Mouse (Mus musculus): ENCODE measurements around the gene Bcat1. TPM values are rescaled to one million over a fixed set of nuclear protein-coding genes. Genes with fewer than 3 reads are reported as not detected.

The Bcat1 gene
- polyA plus RNA-seq, 1 experiment from 2014 or later = 54.7 TPM

DNA sequence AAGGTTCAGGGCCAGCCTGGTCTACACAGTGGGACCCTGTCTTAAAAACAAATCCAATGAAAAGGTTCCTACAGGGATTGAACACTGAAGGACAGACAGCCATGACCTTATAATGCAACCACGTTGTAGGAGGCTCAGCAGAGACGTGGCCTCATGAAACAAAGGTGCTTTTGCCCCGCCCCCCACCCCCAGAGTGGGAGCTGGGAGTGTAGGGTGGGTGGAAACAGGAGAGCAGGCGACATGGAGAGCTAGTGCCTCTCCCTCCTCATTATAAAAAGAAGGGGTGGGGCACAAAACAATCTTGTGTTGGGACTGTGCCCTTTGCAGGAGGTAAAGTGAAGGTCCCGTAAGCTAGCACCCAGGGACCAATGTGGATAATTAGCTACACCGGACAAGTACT is 74.5 kb downstream of the Bcat1 start:
- Histone ChIP-seq H3K27me3 (ENCODE audit: control insufficient read depth, insufficient read depth, low read length) (no peaks in the 10 kb centered on the region), H3K4me1 (ENCODE audit: control insufficient read depth, insufficient read depth, low read length) (no peaks in the 10 kb centered on the region), H3K4me2 (ENCODE audit: low read depth, severe bottlenecking) (no peak overlapping the region), H3K4me3 (ENCODE audit: low read depth, low read length) (no peak overlapping the region), H3K9me3 (ENCODE audit: control insufficient read depth, low read length) (no peaks in the 10 kb centered on the region), H3K9ac (ENCODE audit: low read length) (no peak overlapping the region), H3K36me3 (ENCODE audit: control insufficient read depth, insufficient read depth, low read length) (no peaks in the 10 kb centered on the region), H3K27ac (replicated peaks; ENCODE audit: low read depth, low read length) (no peak overlapping the region)
- DNase-seq (ENCODE audit: low spot score) = no peak
- no peak for ATAC-seq (ENCODE audit: insufficient number of reproducible peaks, low FRiP score, low TSS enrichment, low read depth)
- WGBS = 71% methylated on average over 6 of the region's 6 CpGs

- H3K36me3 ChIP-seq (ENCODE audit: control insufficient read depth, insufficient read depth, low read length) = no peaks in the 10 kb centered on the region
- H3K4me1 ChIP-seq (ENCODE audit: control insufficient read depth, insufficient read depth, low read length) = no peaks in the 10 kb centered on the region
- no peaks in the 10 kb centered on the region for H3K9me3 ChIP-seq (ENCODE audit: control insufficient read depth, low read length)
- H3K27me3 ChIP-seq (ENCODE audit: control insufficient read depth, insufficient read depth, low read length) = no peaks in the 10 kb centered on the region
- no peak overlapping the region for H3K27ac ChIP-seq (replicated peaks; ENCODE audit: low read depth, low read length)
- no peak overlapping the region for H3K4me2 ChIP-seq (ENCODE audit: low read depth, severe bottlenecking)
- H3K4me3 ChIP-seq (ENCODE audit: low read depth, low read length) = no peak overlapping the region
- no peak overlapping the region for H3K9ac ChIP-seq (ENCODE audit: low read length)
- ATAC-seq (ENCODE audit: insufficient number of reproducible peaks, low FRiP score, low TSS enrichment, low read depth) = no peak
- 94% methylated on average over 3 of the region's 3 CpGs for WGBS
- DNase-seq (ENCODE audit: low spot score) = no peak
Observed at GRCm38 (mm10) chr6:144997229-144997628, 78.8 kb downstream of the Bcat1 start.

DNA sequence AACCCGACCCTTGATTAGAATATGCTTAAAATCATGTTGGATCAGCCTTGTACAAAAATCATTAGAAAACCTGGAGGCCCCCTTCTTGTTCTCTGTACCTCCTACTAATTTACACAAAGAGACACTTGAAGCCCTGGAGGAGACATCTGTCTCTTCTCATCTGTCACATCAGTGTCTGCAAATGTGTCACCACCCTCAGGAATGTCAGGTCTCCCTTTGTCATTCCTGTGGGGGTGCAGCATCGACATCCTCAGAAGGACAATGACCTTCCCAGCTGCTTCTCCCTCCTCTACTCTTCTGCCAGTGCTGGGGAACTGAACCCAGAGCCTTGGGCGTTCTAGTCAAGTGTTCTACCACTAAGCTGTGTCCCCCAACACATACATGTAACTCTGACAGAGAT is 83.9 kb downstream of the Bcat1 start:
- 59% methylated on average over 3 of the region's 3 CpGs for WGBS
- Histone ChIP-seq H3K9ac (ENCODE audit: low read length) (no peak overlapping the region), H3K36me3 (ENCODE audit: control insufficient read depth, insufficient read depth, low read length) (no peaks in the 10 kb centered on the region), H3K27me3 (ENCODE audit: control insufficient read depth, insufficient read depth, low read length) (no peaks in the 10 kb centered on the region), H3K9me3 (ENCODE audit: control insufficient read depth, low read length) (no peaks in the 10 kb centered on the region), H3K4me3 (ENCODE audit: low read depth, low read length) (no peak overlapping the region), H3K4me2 (ENCODE audit: low read depth, severe bottlenecking) (no peak overlapping the region), H3K4me1 (ENCODE audit: control insufficient read depth, insufficient read depth, low read length) (no peaks in the 10 kb centered on the region), H3K27ac (replicated peaks; ENCODE audit: low read depth, low read length) (no peak overlapping the region)
- no peak for DNase-seq (ENCODE audit: low spot score)
- ATAC-seq (ENCODE audit: insufficient number of reproducible peaks, low FRiP score, low TSS enrichment, low read depth) = no peak

- no peaks in the 10 kb centered on the region for H3K9me3 ChIP-seq (ENCODE audit: control insufficient read depth, low read length)
- DNase-seq (ENCODE audit: low spot score) = no peak
- H3K27me3 ChIP-seq (ENCODE audit: control insufficient read depth, insufficient read depth, low read length) = no peaks in the 10 kb centered on the region
- H3K4me2 ChIP-seq (ENCODE audit: low read depth, severe bottlenecking) = no peak overlapping the region
- H3K4me3 ChIP-seq (ENCODE audit: low read depth, low read length) = no peak overlapping the region
- no peak overlapping the region for H3K27ac ChIP-seq (replicated peaks; ENCODE audit: low read depth, low read length)
- H3K4me1 ChIP-seq (ENCODE audit: control insufficient read depth, insufficient read depth, low read length) = no peaks in the 10 kb centered on the region
- ATAC-seq (ENCODE audit: insufficient number of reproducible peaks, low FRiP score, low TSS enrichment, low read depth) = no peak
- no peaks in the 10 kb centered on the region for H3K36me3 ChIP-seq (ENCODE audit: control insufficient read depth, insufficient read depth, low read length)
- 94% methylated on average over 4 of the region's 4 CpGs for WGBS
- H3K9ac ChIP-seq (ENCODE audit: low read length) = no peak overlapping the region
Observed at GRCm38 (mm10) chr6:144989193-144989592, 86.8 kb downstream of the Bcat1 start.

DNA sequence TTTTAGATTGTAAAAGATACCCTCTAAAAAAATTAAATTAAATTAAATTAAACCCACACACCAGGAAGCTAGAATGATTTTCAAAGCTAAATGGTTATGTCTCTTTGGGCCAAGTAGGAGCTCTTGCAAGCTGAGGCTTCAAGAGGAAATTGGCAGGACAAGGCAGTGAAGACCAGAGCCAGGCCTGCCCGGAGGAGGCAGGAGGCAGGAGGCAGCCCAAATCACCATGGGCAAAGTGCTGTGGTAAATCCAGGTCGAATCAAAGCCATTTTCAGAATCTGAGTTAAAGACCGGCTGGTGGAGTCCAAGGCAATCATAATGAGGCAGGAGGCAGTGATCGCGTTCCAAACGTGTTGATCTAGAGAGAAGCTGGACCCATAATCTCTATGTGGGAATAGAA is 88.3 kb downstream of the Bcat1 start:
- Histone ChIP-seq H3K4me1 (ENCODE audit: control insufficient read depth, insufficient read depth, low read length) (no peaks in the 10 kb centered on the region), H3K9ac (ENCODE audit: low read length) (no peak overlapping the region), H3K4me3 (ENCODE audit: low read depth, low read length) (no peak overlapping the region), H3K9me3 (ENCODE audit: control insufficient read depth, low read length) (no peaks in the 10 kb centered on the region), H3K27me3 (ENCODE audit: control insufficient read depth, insufficient read depth, low read length) (no peaks in the 10 kb centered on the region), H3K36me3 (ENCODE audit: control insufficient read depth, insufficient read depth, low read length) (no peaks in the 10 kb centered on the region), H3K27ac (replicated peaks; ENCODE audit: low read depth, low read length) (no peak overlapping the region), H3K4me2 (ENCODE audit: low read depth, severe bottlenecking) (no peak overlapping the region)
- 90% methylated on average over 6 of the region's 6 CpGs for WGBS
- DNase-seq (ENCODE audit: low spot score) (no peak), ATAC-seq (ENCODE audit: insufficient number of reproducible peaks, low FRiP score, low TSS enrichment, low read depth) (no peak)

DNA sequence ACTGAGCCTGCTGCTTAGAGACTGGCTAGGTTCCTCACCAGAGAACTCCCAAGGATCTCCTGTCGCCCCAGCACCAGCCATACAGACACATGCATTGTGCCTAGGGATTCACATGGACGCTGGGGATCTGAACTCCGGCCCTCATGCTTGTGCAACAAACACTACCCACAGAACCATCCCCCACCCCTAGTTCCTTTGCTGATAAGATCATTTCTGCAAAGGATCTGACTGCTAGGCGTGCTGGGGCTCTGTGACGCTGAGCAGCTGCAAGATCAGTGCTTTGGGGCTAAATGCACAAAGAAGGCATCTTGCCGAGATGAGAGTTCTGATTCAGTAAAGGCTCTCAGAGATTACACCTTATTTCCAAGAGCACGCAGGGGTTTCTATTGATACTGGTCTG is 88.8 kb downstream of the Bcat1 start:
- no peak overlapping the region for H3K4me3 ChIP-seq (ENCODE audit: low read depth, low read length)
- H3K4me2 ChIP-seq (ENCODE audit: low read depth, severe bottlenecking) = no peak overlapping the region
- no peaks in the 10 kb centered on the region for H3K27me3 ChIP-seq (ENCODE audit: control insufficient read depth, insufficient read depth, low read length)
- H3K36me3 ChIP-seq (ENCODE audit: control insufficient read depth, insufficient read depth, low read length) = no peaks in the 10 kb centered on the region
- H3K27ac ChIP-seq (replicated peaks; ENCODE audit: low read depth, low read length) = no peak overlapping the region
- ATAC-seq (ENCODE audit: insufficient number of reproducible peaks, low FRiP score, low TSS enrichment, low read depth) (no peak), DNase-seq (ENCODE audit: low spot score) (no peak)
- 88% methylated on average over 7 of the region's 7 CpGs for WGBS
- H3K9ac ChIP-seq (ENCODE audit: low read length) = no peak overlapping the region
- H3K9me3 ChIP-seq (ENCODE audit: control insufficient read depth, low read length) = no peaks in the 10 kb centered on the region
- H3K4me1 ChIP-seq (ENCODE audit: control insufficient read depth, insufficient read depth, low read length) = no peaks in the 10 kb centered on the region

DNA sequence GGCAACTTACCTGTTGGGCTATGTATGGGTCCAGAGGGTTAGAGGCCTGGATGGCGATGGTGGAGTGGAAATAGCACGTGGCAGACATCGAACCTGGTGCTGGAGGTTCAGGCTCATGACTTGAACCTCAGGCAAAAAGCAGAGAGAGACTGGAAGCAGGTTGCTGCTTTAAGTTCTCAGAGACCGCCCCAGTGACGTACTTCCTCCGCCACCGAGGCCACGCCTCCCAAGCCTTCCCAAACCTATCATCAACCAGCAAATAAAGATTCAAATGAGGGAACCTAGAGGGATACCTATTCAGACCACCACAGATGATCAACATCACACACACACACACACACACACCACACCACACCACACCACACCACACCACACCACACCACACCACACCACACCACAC is 91.8 kb downstream of the Bcat1 start:
- DNase-seq (ENCODE audit: low spot score) (no peak), ATAC-seq (ENCODE audit: insufficient number of reproducible peaks, low FRiP score, low TSS enrichment, low read depth) (no peak)
- WGBS = 86% methylated on average over 8 of the region's 8 CpGs
- Histone ChIP-seq H3K9me3 (ENCODE audit: control insufficient read depth, low read length) (no peaks in the 10 kb centered on the region), H3K27ac (replicated peaks; ENCODE audit: low read depth, low read length) (no peak overlapping the region), H3K36me3 (ENCODE audit: control insufficient read depth, insufficient read depth, low read length) (no peaks in the 10 kb centered on the region), H3K27me3 (ENCODE audit: control insufficient read depth, insufficient read depth, low read length) (no peaks in the 10 kb centered on the region), H3K4me2 (ENCODE audit: low read depth, severe bottlenecking) (no peak overlapping the region), H3K4me1 (ENCODE audit: control insufficient read depth, insufficient read depth, low read length) (no peaks in the 10 kb centered on the region), H3K9ac (ENCODE audit: low read length) (no peak overlapping the region), H3K4me3 (ENCODE audit: low read depth, low read length) (no peak overlapping the region)

DNA sequence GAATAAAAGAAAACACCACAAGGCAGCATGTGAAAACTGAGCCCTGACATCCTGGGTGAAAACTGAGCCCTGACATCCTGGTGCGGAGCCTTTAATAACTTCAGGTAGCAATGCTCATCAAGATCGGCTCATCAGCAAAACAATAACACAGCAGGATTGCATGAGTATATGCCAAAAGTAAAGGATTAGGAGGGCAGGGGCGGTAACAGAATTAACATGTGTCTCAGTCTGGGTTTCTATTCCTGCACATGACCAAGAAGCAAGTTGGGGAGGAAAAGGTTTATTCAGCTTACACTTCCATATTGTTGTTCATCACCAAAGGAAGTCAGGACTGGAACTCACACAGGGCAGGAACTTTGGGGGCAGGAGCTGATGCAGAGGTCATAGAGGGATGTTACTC is 93.9 kb downstream of the Bcat1 start:
- Histone ChIP-seq H3K27me3 (ENCODE audit: control insufficient read depth, insufficient read depth, low read length) (no peaks in the 10 kb centered on the region), H3K36me3 (ENCODE audit: control insufficient read depth, insufficient read depth, low read length) (no peaks in the 10 kb centered on the region), H3K4me3 (ENCODE audit: low read depth, low read length) (no peak overlapping the region), H3K9ac (ENCODE audit: low read length) (no peak overlapping the region), H3K4me1 (ENCODE audit: control insufficient read depth, insufficient read depth, low read length) (no peaks in the 10 kb centered on the region), H3K9me3 (ENCODE audit: control insufficient read depth, low read length) (no peaks in the 10 kb centered on the region), H3K4me2 (ENCODE audit: low read depth, severe bottlenecking) (no peak overlapping the region), H3K27ac (replicated peaks; ENCODE audit: low read depth, low read length) (no peak overlapping the region)
- 86% methylated on average over 3 of the region's 3 CpGs for WGBS
- ATAC-seq (ENCODE audit: insufficient number of reproducible peaks, low FRiP score, low TSS enrichment, low read depth) (no peak), DNase-seq (ENCODE audit: low spot score) (no peak)

DNA sequence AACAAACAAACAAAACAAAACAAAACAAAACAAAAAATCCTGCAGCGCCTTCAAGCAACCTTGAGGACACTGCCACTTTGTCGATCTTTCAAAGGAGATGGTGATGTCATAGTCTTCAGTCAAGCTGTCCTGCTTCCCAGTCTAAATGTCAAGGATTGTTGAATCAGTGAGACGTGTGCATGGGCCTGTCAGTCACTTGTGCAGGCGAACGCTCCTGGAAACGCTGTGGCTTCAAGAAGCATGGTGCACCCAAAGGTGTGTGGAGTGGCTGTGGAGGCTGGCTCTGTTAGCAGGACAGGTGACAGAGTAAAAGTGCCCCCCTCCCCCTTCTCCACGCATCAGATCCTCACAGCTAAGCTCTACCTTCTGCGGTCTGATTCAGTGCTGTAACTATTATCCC is 103.6 kb downstream of the Bcat1 start:
- Histone ChIP-seq H3K9ac (ENCODE audit: low read length) (no peak overlapping the region), H3K4me3 (ENCODE audit: low read depth, low read length) (no peak overlapping the region), H3K9me3 (ENCODE audit: control insufficient read depth, low read length) (no peaks in the 10 kb centered on the region), H3K4me1 (ENCODE audit: control insufficient read depth, insufficient read depth, low read length) (no peaks in the 10 kb centered on the region), H3K27ac (replicated peaks; ENCODE audit: low read depth, low read length) (no peak overlapping the region), H3K36me3 (ENCODE audit: control insufficient read depth, insufficient read depth, low read length) (no peaks in the 10 kb centered on the region), H3K4me2 (ENCODE audit: low read depth, severe bottlenecking) (no peak overlapping the region), H3K27me3 (ENCODE audit: control insufficient read depth, insufficient read depth, low read length) (no peaks in the 10 kb centered on the region)
- no peak for DNase-seq (ENCODE audit: low spot score)
- WGBS = 89% methylated on average over 8 of the region's 8 CpGs
- ATAC-seq (ENCODE audit: insufficient number of reproducible peaks, low FRiP score, low TSS enrichment, low read depth) = no peak
